Mouse (Mus musculus): ENCODE data around the gene Fhod1.

GRCm38 (mm10) chr8:105286907-105287306, 60.8 kb downstream of the Fhod1 start:
- TF ChIP-seq GATA1 (IDR thresholded peaks at IDR 0.05; ENCODE audit: borderline replicate concordance, low read length), result no peak
- TF ChIP-seq FLI1 (IDR thresholded peaks at IDR 0.05; ENCODE audit: low read length), result no peak
